Mouse (Mus musculus) brain, embryonic 14.5 days (tissue): ENCODE data around the gene Ubl7.

Experiments used
- CTCF ChIP-seq: fragments of 200-500 bp; IDR thresholded peaks from 2 replicates; pipeline ENCODE4 v1.5.1; 2012; ENCODE audit warnings: inconsistent platforms, mild to moderate bottlenecking, moderate library complexity, borderline replicate concordance; ENCODE audit not compliant: insufficient read depth, insufficient read length; ENCODE audit errors: extremely low read depth
- POLR2A ChIP-seq: fragments of 200-500 bp; IDR thresholded peaks from 2 replicates; pipeline ENCODE4 v1.6.1; 2012; ENCODE audit warnings: mild to moderate bottlenecking, inconsistent platforms, borderline replicate concordance; ENCODE audit not compliant: poor library complexity, insufficient read depth, insufficient read length, severe bottlenecking; ENCODE audit errors: extremely low read depth

GRCm38 (mm10) chr9:57942039-57942438, 31.3 kb downstream of the Ubl7 start:
- TF ChIP-seq CTCF: no peak
- no peak for TF ChIP-seq POLR2A
